13 mouse cellular contexts compared by ENCODE assay signal in genomic region chr7:97392079-97392445, GRCm38 (mm10). TPM values are rescaled to one million over a fixed set of nuclear protein-coding genes. Genes with fewer than 3 reads are reported as not detected.
DNase-seq lines count a peak whose midpoint lies in the region; ATAC-seq and TF ChIP-seq lines count a peak whose summit lies in the region.
"Had no signal": no experiment of that assay in that cellular context is flagged by ENCODE, and none has a peak within 500 bp of the region (broad histone marks: within the 10 kb centered on the region; RNA-seq: fewer than 3 reads in every experiment).

No protein-coding gene starts in this region.

- H3K9me3 ChIP-seq in kidney, embryonic 14.5 days (ENCODE audit: control insufficient read depth, low read length) = no peaks in the 10 kb centered on the region
- H3K9me3 ChIP-seq: hindbrain, embryonic 15.5 days had no signal

- no peaks in the 10 kb centered on the region for H3K27me3 ChIP-seq in kidney, embryonic 14.5 days (ENCODE audit: control insufficient read depth, insufficient read depth, low read length)
- H3K27me3 ChIP-seq in thymus, adult 2 months (ENCODE audit: control insufficient read depth, insufficient read depth, low read length) = no peaks in the 10 kb centered on the region
- H3K27me3 ChIP-seq: hindbrain, embryonic 15.5 days had no signal

- no peak overlapping the region for H3K9ac ChIP-seq in kidney, embryonic 14.5 days (ENCODE audit: low read depth, low read length)
- H3K9ac ChIP-seq: hindbrain, embryonic 15.5 days had no signal

- H3K4me3 ChIP-seq in kidney, embryonic 14.5 days (ENCODE audit: low read length) = no peak overlapping the region
- H3K4me3 ChIP-seq in cortical plate, adult 2 months (ENCODE audit: insufficient read depth, low read length) = no peak overlapping the region
- H3K4me3 ChIP-seq in thymus, adult 2 months (ENCODE audit: control insufficient read depth, insufficient read depth, low read length) = no peak overlapping the region
- H3K4me3 ChIP-seq: hindbrain, embryonic 15.5 days had no signal

- H3K4me2 ChIP-seq in kidney, embryonic 14.5 days (replicated peaks; ENCODE audit: low read depth, low read length) = no peak overlapping the region
- H3K4me2 ChIP-seq: hindbrain, embryonic 15.5 days; liver, embryonic 11.5 days had no signal

- no peak for TF ChIP-seq CTCF in cortical plate, adult 2 months (IDR thresholded peaks at IDR 0.05; ENCODE audit: extremely low read depth, insufficient read depth, low read length)
- no peak for TF ChIP-seq CTCF in thymus, adult 2 months (IDR thresholded peaks at IDR 0.05; ENCODE audit: borderline replicate concordance, control insufficient read depth, extremely low read depth, insufficient read depth, low read length, poor library complexity)

- H3K27ac ChIP-seq in kidney, embryonic 14.5 days (ENCODE audit: low read depth, low read length) = no peak overlapping the region
- 0 out of 2 replicates have a peak overlapping the region, but pooled peaks have one; percentile 3 for H3K27ac ChIP-seq in cortical plate, adult 2 months (ENCODE audit: insufficient read depth, low read length)
- H3K27ac ChIP-seq in thymus, adult 2 months (ENCODE audit: control insufficient read depth, insufficient read depth, low read length) = no peak overlapping the region
- H3K27ac ChIP-seq: hindbrain, embryonic 15.5 days had no signal

- TF ChIP-seq POLR2A in cortical plate, adult 2 months (IDR thresholded peaks at IDR 0.05; ENCODE audit: extremely low read depth, insufficient read depth, low read length) = no peak
- TF ChIP-seq POLR2A in thymus, adult 2 months (IDR thresholded peaks at IDR 0.05; ENCODE audit: control insufficient read depth, extremely low read depth, insufficient read depth, low read length, poor library complexity) = no peak

- WGBS in kidney, embryonic 14.5 days = 88% methylated on average over 6 of the region's 6 CpGs
- WGBS in thymus, adult 2 months = 92% methylated on average over 6 of the region's 6 CpGs

- H3K36me3 ChIP-seq in kidney, embryonic 14.5 days (ENCODE audit: control insufficient read depth, insufficient read depth, low read length) = peaks cover 57% of the 10 kb centered on the region
- H3K36me3 ChIP-seq in thymus, adult 2 months (ENCODE audit: control insufficient read depth, insufficient read depth, low read length) = peaks cover 23% of the 10 kb centered on the region

- H3K4me1 ChIP-seq in kidney, embryonic 14.5 days (ENCODE audit: control insufficient read depth, insufficient read depth, low read length) = no peaks in the 10 kb centered on the region
- H3K4me1 ChIP-seq in cortical plate, adult 2 months (ENCODE audit: control insufficient read depth, insufficient read depth, low read length) = no peaks in the 10 kb centered on the region; the same call in 1 of the 2 replicates
- H3K4me1 ChIP-seq in thymus, adult 2 months (replicated peaks; ENCODE audit: control insufficient read depth, insufficient read depth, low read length) = no peaks in the 10 kb centered on the region

- no peak for ATAC-seq in kidney, embryonic 14.5 days (ENCODE audit: low FRiP score, low TSS enrichment)

- intact Hi-C loops in heart, postnatal 36 days (cut with DNase I) = no loop called here

- peak; percentile 94 for DNase-seq in heart, adult 11 months
- no peak for DNase-seq in heart, postnatal 36 days
- DNase-seq in kidney, postnatal 14 days = peak; percentile 59
- peak; percentile 82 for DNase-seq in lung, postnatal 36 days
- no peak for DNase-seq in retina, postnatal 1 day
- no peak for DNase-seq in thymus, adult 2 months
- DNase-seq: embryo, embryonic 11 days; gastrocnemius, postnatal 25 days had no signal

RNA-seq across cellular contexts. Expression of gene Ndufc2, which starts 7.7 kb away (rescaled TPM):
- total RNA-seq in heart, postnatal 36 days (2021) = 100 to 1,000 TPM; 475 to 537 TPM
- polyA plus RNA-seq in kidney, embryonic 14.5 days (2014; fragmentation: Nextera tagmentation; extraction: Ambion mirVana) = 370 and 475 TPM in 2 replicates
- 215 and 243 TPM in 2 replicates for polyA plus RNA-seq in cortical plate, adult 2 months (2012; rRNA removed)
- 137 and 168 TPM in 2 replicates for polyA plus RNA-seq in thymus, adult 2 months (2012; rRNA removed)

RNA-seq across cellular contexts. Expression of gene Alg8, which starts 20.7 kb away (rescaled TPM):
- 1 to 10 TPM; 4.2 to 4.7 TPM for total RNA-seq in heart, postnatal 36 days (2021)
- polyA plus RNA-seq in kidney, embryonic 14.5 days (2014; fragmentation: Nextera tagmentation; extraction: Ambion mirVana) = 48.5 and 48.8 TPM in 2 replicates
- 11.9 and 13.2 TPM in 2 replicates for polyA plus RNA-seq in cortical plate, adult 2 months (2012; rRNA removed)
- polyA plus RNA-seq in thymus, adult 2 months (2012; rRNA removed) = 27.8 and 28.8 TPM in 2 replicates

RNA-seq across cellular contexts. Expression of gene Thrsp, which starts 25.5 kb away (rescaled TPM):
- 10 to 100 TPM; 43.7 to 50.9 TPM for total RNA-seq in heart, postnatal 36 days (2021)
- 0.27 and 0.39 TPM in 2 replicates for polyA plus RNA-seq in kidney, embryonic 14.5 days (2014; fragmentation: Nextera tagmentation; extraction: Ambion mirVana)
- polyA plus RNA-seq in cortical plate, adult 2 months (2012; rRNA removed) = 53.6 and 56.8 TPM in 2 replicates
- 116 and 163 TPM in 2 replicates for polyA plus RNA-seq in thymus, adult 2 months (2012; rRNA removed)
- total RNA-seq: megakaryocyte-erythroid progenitor cell, adult 5-6 weeks had no signal

RNA-seq across cellular contexts. Expression of gene Kctd14, which starts 59.1 kb away (rescaled TPM):
- total RNA-seq in heart, postnatal 36 days (2021) = not detected
- polyA plus RNA-seq in kidney, embryonic 14.5 days (2014; fragmentation: Nextera tagmentation; extraction: Ambion mirVana) = 0.58 and 1.1 TPM in 2 replicates
- polyA plus RNA-seq in cortical plate, adult 2 months (2012; rRNA removed) = 3.9 and 4.0 TPM in 2 replicates
- 2.7 and 4.9 TPM in 2 replicates for polyA plus RNA-seq in thymus, adult 2 months (2012; rRNA removed)

RNA-seq across cellular contexts. Expression of gene Kctd21, which starts 59.9 kb away (rescaled TPM):
- total RNA-seq in heart, postnatal 36 days (2021) = 1 to 10 TPM; 2.7 to 4.7 TPM
- 2.2 and 4.6 TPM in 2 replicates for polyA plus RNA-seq in kidney, embryonic 14.5 days (2014; fragmentation: Nextera tagmentation; extraction: Ambion mirVana)
- polyA plus RNA-seq in cortical plate, adult 2 months (2012; rRNA removed) = 14.3 and 14.8 TPM in 2 replicates
- polyA plus RNA-seq in thymus, adult 2 months (2012; rRNA removed) = 3.7 and 4.3 TPM in 2 replicates

Comparison
In these comparisons a context has a peak if more than half of its experiments do, and no peak if none do; other contexts are left out.
1. DNase-seq: peak in heart, adult 11 months (single experiment), kidney, postnatal 14 days (single experiment) and lung, postnatal 36 days (single experiment); none in heart, postnatal 36 days (0 of 2), retina, postnatal 1 day (single experiment) and thymus, adult 2 months (single experiment).
2. RNA of gene Thrsp, which starts 25.5 kb away (polyA plus RNA-seq): 116 to 163 TPM in thymus, adult 2 months and 53.6 to 56.8 TPM in cortical plate, adult 2 months; 0.27 to 0.39 TPM in kidney, embryonic 14.5 days; every median in the first group is over 10 times any median in the second.